Mouse (Mus musculus) adrenal gland, postnatal 10 days (tissue): Measurements from ENCODE around the gene Tbc1d10b. TPM values are rescaled to one million over a fixed set of nuclear protein-coding genes. Genes with fewer than 3 reads are reported as not detected.
"Not testable (repeated sequence)": the region's sequence is repeated elsewhere in the genome, so short reads cannot be mapped to it uniquely, and the experiment has no call there.

Experiments used
- DNase-seq: peaks from one replicate; pipeline ENCODE4 v3.0.0; 2021; ENCODE audit warnings: mixed read lengths
- long read RNA-seq, 2 experiments: library from polyadenylated mRNA; stranded (forward); transcript quantifications; one replicate each; pipeline ENCODE4 v2.0.0; 2021
- total RNA-seq, 2 experiments: library from RNA; stranded (reverse); gene quantifications; 2 replicates each; pipeline ENCODE4 v1.2.3; 2021

The Tbc1d10b gene
- 10 to 100 TPM; 39.0 to 40.5 TPM for total RNA-seq
- long read RNA-seq, experiment 1, transcript Tbc1d10b-201 (9 exons, 3,614 nt), result major isoform, 67 of 102 reads
- long read RNA-seq, experiment 1, partial matches to known transcripts, result 29 of 102 reads
- long read RNA-seq, experiment 1, other reads (novel, unspliced or antisense), result 3 of 102 reads
- long read RNA-seq, experiment 2, transcript Tbc1d10b-201 (9 exons, 3,614 nt), result major isoform, 46 of 55 reads
- long read RNA-seq, experiment 2, partial matches to known transcripts, result 0 of 55 reads
- long read RNA-seq, experiment 2, other reads (novel, unspliced or antisense), result 8 of 55 reads

DNA sequence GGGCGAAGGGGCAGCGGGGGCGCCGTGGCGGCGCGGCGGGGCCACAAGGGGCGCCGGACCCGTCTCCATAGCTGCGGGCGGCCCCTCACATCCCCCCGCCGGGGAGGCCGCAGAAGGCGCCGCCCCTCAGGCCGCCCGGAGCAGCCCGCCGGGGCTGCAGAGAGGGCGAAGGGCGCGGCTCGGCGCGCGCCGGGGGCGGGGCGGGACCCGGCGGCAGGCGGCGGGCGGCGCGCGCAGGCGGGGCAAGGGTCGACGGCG, at the start of gene Tbc1d10b:
Tbc1d10b (minus strand) TSS at position 174 of the 258 bp plus-strand sequence.
- DNase-seq, result peak; percentile 64

DNA sequence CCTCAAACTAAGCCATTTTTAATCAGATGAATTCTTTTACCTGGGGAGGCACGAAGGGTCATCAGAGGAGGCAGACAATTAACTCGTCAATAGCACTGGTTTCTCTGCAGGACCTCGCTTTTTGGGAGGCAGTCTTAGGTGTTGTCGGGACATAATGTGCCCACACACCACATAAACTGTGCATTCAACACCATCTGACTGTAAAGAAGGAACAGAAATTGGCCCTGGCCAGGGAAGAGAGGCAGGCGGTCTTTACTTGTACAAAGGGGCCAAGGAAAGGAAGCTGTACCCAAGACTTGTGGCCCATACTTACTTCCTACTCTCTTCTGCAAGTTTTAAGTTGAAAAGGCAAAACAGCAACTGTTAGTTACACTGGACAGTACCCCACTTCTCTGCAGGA, 48.2 kb upstream of the Tbc1d10b start:
- DNase-seq, result no peak

DNA sequence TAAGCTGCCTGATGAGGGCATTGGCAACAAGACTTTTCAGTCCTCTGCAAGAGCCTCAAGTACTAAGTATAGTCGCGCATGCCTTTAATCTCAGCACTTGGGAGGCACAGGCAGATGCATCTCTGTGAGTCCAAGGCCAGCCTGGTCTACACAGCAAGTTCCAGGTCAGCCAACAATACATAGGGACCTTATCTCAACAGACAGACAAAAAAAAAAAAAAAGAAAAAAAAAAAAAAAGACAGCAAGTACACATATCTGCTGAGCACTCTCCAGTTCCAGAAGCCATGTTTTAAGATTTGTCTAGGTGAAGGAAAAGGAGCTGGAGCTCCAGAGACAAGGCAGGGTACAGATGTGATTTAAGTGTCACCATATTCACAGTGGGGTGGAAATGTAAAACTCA, 47.7 kb upstream of the Tbc1d10b start:
- no peak for DNase-seq

DNA sequence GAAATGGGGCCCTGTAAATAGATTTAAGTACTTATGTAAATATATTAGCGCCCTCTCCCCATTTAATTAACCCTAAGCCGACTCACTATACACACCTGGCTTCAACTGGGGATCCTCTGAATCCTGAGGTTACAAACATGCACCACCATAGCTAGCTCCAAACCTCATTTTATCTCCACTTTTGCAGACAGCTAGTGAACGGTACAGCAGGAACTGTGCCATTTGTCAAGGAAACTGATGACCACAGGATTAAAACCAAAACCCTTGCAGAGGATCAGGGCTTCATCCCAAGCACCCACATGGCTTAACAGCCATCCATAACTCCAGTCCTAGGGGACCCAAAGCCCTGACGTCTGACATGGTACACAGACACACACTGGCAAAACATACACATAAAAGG, 46.7 kb upstream of the Tbc1d10b start:
- no peak for DNase-seq

DNA sequence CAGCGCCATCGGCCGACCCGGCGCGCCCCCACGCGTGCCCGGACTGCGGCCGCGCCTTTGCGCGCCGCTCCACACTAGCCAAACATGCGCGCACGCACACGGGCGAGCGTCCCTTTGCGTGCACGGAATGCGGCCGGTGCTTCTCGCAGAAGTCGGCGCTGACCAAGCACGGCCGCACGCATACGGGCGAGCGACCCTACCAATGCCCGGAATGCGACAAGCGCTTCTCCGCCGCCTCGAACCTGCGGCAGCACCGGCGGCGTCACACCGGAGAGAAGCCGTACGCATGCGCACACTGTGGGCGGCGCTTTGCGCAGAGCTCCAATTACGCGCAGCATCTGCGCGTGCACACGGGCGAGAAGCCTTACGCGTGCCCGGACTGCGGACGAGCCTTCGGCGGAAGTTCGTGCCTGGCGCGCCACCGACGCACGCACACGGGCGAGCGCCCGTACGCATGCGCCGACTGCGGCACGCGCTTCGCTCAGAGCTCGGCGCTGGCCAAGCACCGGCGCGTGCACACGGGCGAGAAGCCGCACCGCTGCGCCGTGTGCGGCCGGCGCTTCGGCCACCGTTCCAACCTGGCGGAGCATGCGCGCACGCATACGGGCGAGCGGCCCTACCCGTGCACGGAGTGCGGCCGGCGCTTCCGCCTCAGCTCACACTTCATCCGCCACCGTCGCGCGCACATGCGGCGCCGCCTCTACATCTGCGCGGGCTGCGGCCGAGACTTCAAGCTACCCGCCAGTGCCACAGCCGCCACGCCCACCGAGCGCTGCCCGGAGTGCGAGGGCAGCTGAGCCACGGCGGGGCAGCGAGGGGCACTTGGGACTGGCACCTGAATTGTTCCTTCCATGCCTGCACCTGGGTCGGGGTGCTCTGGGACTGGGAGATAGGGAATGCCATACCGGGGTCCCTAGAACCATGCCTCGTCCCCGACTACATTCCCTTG, 45.8 kb upstream of the Tbc1d10b start:
- peak; percentile 96 for DNase-seq

DNA sequence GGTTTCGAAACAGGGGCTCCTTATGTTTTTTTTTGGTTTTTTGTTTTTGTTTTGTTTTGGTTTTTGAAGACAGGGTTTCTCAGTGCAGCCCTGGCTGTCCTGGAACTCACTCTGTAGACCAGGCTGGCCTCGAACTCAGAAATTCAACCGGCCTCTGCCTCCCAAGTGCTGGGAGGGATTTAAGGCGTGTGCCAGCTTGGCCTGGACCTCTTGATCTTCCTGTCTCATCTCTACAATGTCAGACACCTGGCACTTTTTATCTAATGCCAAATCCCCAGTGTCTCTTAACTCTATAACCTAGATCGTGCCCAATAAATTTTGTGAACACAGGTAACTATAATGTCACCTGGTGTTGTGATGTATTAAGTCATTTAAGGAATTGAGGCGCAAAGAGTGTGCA, 45.1 kb upstream of the Tbc1d10b start:
- no peak for DNase-seq

DNA sequence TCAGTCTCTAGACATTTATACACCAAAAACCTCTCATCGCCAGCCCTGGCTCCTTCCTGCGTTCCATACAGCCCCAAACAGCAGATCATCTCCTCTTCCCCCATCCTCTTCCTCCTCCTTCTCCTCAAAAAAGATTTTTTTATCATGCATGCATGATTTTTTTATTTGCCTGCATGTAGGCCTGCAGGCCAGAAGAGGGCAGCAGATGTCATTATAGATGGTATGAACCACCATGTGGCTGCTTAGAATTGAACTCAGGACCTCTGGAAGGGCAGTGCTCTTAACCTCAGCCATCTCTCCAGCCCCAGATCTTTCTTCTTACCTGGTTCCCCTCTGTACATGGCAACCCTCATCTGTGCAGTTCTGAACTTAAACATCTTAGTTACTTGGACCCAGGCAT, 44.1 kb upstream of the Tbc1d10b start:
- DNase-seq, result no peak

DNA sequence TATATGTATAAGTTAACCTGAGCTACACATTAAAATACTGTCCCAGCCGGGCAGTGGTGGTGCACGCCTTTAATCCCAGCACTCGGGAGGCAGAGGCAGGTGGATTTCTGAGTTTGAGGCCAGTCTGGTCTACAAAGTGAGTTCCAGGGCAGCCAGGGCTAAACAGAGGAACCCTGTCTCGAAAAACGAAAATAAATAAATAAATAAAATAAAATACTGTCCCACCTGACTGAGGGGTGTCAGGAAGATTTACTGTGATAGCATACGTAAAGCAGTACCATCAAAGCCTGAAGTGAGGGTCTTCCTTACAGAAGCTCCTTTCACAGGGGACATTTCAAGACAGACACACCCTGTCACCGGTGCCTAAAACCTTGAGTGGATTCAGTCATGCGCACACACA, 42.2 kb upstream of the Tbc1d10b start:
- not testable (repeated sequence) for DNase-seq

DNA sequence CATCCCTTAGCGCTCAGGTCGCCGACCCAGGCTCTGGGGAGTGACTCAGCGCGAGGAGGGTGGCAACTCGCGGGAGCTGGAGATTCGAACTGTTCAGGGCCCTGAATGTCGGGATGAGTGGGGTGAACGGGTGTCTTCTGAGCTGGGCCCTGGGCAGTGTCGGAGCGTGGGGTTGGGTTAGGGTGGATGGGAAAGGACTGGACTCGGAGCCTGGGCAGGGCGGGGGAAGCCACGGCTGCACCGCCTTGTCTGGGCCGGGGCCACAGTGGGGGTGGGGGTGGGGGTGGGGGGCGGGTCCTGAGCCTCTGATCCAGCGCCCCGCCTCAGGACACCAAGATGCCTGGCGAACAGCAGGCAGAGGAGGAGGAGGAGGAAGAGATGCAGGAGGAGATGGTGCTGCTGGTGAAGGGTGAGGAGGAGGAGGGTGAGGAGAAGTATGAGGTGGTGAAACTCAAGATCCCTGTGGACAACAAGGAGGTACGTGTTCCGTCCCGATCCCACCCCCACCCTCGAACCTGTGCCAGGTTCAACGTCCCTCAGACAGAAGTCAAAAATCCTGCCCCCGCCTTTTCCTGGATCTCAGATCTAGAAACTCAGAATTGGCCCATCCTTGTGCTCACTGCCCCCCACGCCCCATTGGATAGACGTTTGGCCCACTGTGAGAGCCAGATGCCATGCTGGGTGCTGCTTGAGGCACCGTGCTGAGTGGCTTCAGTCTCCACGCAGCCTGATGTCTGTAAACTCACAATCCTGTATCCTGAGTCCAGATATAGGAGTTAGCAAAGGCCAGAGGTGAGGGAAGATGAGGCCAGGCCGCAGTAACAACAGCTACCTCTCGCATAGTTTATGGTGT, 36.6 kb upstream of the Tbc1d10b start:
- DNase-seq, result no peak

DNA sequence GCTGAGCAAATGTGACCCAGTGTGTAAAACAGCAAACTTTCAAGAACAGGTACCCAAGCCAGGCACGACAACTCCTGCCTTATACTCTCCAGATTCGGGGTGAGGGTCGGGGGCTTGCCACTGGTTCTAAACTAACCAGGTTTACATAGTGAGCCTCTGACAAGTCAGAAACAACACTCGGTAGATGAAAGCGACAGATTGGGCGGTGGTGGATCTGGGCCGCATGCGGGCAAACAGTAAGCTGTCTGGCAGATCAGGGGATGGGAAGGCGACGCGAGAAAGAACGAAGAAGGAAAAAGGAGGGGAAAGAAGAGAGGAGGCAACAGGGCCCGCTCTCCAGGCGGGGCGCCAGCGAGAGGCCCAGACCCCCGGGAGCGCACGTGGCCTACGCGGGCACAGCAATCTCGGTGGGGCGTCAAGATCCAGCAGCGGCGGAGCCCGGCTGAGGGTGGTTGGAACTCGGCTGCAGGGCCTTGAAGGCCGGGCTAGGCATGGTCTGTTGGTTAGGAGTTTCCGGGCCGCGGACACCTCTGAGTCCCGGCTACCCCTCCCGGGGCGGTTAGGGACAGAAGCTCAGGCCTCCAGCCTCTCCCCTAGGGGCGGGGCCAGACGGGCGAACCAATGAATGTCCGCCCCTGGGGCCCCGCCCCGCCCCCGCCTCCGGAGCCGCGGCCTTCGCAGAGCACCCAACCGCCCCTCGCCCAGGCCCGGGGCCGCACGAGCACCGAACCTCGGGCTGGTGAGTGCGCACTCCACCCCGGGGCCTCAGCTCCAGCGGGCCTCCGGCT, 35.8 kb upstream of the Tbc1d10b start, which contains the start of gene Zfp771:
Zfp771 (plus strand) TSS at position 405 of the 788 bp plus-strand sequence.
- DNase-seq, result peak; percentile 98

DNA sequence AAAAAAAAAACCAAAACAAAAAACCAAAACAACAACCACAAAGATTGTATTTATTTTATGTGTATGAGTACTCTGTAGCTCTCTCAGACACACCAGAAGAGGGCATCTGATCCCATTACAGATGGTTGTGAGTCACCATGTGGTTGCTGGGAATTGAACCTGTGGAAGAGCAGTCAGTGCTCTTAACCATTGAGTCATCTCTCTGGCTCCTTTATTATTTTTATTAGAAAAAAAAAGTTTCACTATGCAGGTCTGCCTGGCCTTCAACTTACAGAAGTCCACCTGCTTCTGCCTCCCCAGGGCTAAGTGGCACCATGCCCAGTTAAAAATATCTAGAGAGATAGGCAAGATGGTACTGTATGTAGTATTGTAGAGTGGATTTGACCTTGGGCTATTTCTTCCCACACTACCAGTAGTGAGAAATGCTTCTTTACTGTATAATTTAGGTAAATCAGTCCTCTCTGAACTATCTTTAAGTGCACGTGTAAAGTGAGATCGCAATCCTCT, 35.1 kb upstream of the Tbc1d10b start:
- no peak for DNase-seq

DNA sequence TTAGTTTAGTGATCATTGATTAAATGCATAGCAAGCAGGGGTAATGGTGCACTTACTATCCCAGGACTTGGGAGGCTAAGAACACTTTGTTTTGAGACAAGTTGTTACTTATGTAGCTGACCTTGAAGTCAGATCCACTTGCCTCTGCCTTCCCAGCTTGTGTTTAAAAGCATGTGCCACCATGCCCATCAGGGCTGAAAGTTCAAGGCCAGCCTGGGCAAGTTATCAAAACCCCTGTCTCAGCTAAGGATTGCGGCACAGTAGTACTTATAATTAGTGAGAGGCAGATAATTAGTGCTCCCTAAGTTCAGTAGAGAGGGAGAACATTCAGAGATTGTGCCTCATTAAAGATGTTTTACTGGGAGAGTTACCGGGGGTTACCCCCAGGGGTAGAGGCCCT, 26.5 kb upstream of the Tbc1d10b start:
- peak; percentile 38 for DNase-seq

DNA sequence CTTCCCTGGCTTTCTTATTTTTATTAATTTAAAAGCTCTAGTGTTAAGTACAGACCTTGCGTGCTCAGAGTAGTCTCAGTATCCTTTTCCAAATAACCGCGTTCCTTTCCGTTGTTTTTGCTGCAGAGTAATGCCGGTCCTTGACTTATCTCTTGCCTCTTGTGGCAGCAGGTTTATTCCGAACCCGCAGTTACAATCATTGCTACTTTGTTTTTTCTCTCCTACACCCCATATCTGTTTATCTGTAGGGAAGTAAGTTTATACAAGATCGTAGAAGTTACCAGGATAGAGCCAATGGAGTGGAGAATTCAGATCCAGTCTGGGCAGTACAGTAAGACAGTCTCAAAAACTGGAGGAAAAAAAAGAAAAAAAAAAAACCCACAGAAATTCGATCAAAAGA, 25.5 kb upstream of the Tbc1d10b start:
- no peak for DNase-seq

DNA sequence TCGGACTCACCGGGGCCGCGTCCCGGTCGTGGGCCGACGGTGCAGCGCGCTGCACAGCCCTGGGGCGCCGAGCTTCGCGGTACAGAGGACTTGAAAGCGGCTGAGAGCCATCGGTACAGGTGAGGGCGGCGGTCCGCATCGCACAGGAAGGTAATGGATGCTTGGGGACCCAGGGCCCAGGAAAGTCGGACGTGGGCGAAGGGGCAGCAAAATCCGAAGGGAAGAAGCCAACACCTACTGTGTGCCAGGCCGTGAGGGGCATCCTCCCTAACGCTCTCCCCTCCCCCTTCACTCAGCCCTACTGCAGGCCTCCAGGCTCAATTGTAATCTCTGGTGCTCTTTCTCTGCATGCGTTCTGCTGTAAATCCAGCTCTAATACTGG, 25.1 kb upstream of the Tbc1d10b start:
- DNase-seq, result no peak

DNA sequence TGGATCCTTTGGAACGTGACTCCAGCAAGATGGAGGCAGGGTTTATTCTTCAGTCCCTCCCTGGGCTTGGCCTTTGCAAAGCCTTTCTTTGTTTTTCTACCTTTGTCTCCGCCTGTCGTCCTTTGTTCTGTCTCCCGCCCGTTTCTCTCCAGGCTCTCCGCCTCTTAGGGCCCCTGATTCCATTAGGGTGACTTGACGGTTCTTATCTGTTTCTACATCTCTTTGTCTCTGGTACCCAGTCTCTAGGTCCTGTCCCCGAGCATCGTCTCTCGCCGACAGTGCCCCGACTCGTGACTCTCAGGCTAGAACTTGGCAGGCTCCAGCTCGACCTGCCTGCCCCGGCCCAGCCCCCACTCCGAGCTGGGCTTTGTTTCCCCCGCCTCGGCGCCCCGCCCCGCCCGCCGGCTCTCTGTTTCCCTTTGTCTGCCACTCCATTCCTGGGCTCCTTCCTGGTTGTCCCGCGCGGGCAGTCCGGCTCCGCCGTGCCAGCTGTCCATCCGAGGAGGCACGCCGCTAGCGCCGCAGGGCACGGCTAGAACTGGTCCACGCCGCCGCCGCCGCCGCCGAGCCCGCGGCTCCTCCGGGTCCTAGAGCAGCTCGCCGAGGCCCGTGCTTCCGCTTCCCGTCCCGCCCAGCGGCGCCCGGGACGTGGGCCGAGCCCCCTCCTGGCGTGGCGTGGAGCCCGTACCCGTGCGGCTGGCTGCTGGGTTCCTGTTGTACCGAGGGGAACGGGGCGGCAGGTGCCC, 24.5 kb upstream of the Tbc1d10b start, which contains the start of the genes Zfp553 and Sept1:
Zfp553 (plus strand) TSS at position 440 of the 746 bp plus-strand sequence.
Sept1 (minus strand) TSS at position 509 of the 746 bp plus-strand sequence.
- peak; percentile 91 for DNase-seq

DNA sequence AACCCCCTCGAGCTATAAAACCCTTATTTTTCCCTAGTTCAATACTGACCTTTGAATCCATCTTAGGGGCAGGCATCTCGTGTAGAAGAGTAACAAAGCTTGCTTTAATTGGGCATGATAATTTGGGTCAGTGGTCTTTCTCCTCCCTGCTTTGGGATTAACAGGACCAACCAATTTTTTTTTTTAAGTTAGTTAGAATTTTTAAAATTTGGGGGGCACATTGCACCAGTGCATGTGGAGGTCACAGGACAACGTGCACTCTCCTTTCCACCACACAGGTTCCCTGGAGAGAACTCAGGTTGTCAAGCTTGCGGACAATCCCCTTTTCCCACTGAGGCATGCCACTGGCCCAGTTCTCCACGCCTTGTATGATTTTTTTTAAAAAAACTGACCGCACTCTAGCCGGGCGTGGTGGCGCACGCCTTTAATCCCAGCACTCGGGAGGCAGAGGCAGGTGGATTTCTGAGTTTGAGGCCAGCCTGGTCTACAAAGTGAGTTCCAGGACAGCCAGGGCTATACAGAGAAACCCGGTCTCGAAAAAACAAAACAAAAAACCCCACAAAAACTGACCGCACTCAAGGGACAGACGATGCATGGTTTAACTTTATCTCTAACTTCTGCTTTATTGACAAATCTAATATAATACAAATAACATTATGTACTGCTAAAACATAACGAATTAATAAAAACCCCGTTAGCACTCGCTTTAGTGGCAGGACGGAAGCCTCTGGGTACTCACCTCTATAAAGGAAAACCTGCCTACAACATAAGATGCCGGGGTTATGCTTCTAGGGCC, 23.8 kb upstream of the Tbc1d10b start:
- no peak for DNase-seq

DNA sequence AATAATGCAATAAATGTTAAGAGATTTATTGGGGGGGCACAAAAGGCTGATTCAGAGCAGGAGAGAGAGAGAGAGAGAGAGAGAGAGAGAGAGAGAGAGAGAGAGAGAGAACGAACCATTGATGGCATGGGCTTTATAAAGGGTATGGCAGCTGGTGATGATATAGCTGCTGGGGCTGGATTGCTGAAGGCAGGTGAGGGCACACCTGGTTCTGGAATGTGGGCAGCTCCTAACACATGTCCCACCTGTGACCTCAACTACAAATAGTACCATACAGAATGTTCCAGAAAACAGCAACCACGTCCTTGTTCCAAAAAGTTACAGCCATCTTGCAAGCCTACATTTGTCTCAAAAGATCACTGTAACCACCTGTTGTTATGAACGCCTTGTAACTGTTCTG, 23.1 kb upstream of the Tbc1d10b start:
- DNase-seq, result no peak

DNA sequence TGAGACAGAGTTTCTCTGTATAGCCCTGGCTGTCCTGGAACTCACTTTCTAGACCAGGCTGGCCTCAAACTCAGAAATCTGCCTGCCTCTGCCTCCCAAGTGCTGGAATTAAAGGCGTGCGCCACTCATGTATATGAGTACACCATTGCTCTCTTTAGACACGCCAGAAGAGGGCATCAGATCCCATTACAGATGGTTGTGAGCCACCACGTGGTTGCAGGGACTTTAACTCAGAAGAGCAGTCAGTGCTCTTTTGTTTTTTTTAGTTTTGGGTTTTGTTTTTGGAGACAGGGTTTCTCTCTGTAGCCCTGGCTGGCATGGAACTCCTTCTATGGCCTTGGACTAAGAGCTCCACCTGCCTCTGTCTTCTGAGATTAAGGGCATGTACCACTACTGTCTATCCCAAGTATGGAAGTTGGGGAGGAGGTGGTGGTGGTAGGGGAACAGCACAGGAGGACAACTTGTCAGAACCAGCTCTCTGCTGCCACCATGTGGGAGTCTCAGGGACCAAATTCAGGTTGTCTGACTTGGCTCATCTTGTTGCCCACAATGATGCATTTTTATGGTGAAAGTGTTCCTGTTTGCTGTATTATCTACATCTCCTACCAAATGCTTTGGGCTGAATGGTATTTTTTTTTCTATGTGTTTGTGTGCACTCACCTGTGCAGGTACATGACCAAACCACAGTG, 20.5 kb upstream of the Tbc1d10b start:
- DNase-seq, result peak; percentile 89
